Mouse (Mus musculus): Measurements from ENCODE around the gene Fbrsl1. TPM values are rescaled to one million over a fixed set of nuclear protein-coding genes. Genes with fewer than 3 reads are reported as not detected.

Fbrsl1 gene
- polyA plus RNA-seq, 1 experiment, result 13.3 TPM

GRCm38 (mm10) chr5:110378181-110378583 is 70.1 kb downstream of the Fbrsl1 start:
- Histone ChIP-seq H3K4me3 (ENCODE audit: insufficient read depth, low read length) (no peak overlapping the region), H3K4me1 (ENCODE audit: control insufficient read depth, insufficient read depth, low read length) (no peaks in the 10 kb centered on the region), H3K27ac (ENCODE audit: insufficient read depth, low read length) (no peak overlapping the region)
- TF ChIP-seq POLR2A (IDR thresholded peaks at IDR 0.05; ENCODE audit: low read depth, low read length) (no peak), CTCF (IDR thresholded peaks at IDR 0.05; ENCODE audit: borderline replicate concordance, insufficient read depth, low read length) (no peak)

- H3K27ac ChIP-seq (ENCODE audit: insufficient read depth, low read length), result no peak overlapping the region
- TF ChIP-seq CTCF (IDR thresholded peaks at IDR 0.05; ENCODE audit: borderline replicate concordance, insufficient read depth, low read length) (peak; percentile 85; the same call in 1 of the 2 replicates), POLR2A (IDR thresholded peaks at IDR 0.05; ENCODE audit: low read depth, low read length) (no peak)
- no peaks in the 10 kb centered on the region for H3K4me1 ChIP-seq (ENCODE audit: control insufficient read depth, insufficient read depth, low read length)
- H3K4me3 ChIP-seq (ENCODE audit: insufficient read depth, low read length), result no peak overlapping the region
Observed at GRCm38 (mm10) chr5:110376802-110377433, 71.4 kb downstream of the Fbrsl1 start.

GRCm38 (mm10) chr5:110363822-110364545 is 84.3 kb downstream of the Fbrsl1 start:
- no peak overlapping the region for H3K27ac ChIP-seq (ENCODE audit: insufficient read depth, low read length)
- no peak overlapping the region for H3K4me3 ChIP-seq (ENCODE audit: insufficient read depth, low read length)

GRCm38 (mm10) chr5:110363179-110363821 is 85.0 kb downstream of the Fbrsl1 start:
- no peak for TF ChIP-seq CTCF (IDR thresholded peaks at IDR 0.05; ENCODE audit: borderline replicate concordance, insufficient read depth, low read length)
- TF ChIP-seq POLR2A (IDR thresholded peaks at IDR 0.05; ENCODE audit: low read depth, low read length), result no peak
- H3K4me1 ChIP-seq (ENCODE audit: control insufficient read depth, insufficient read depth, low read length), result peaks cover 2% of the 10 kb centered on the region; the same call in 1 of the 2 replicates
- H3K4me3 ChIP-seq (ENCODE audit: insufficient read depth, low read length), result peak overlapping the region; percentile 36
- no peak overlapping the region for H3K27ac ChIP-seq (ENCODE audit: insufficient read depth, low read length)

More at GRCm38 (mm10) chr5:110363822-110364545, 84.3 kb downstream of the Fbrsl1 start:
- TF ChIP-seq CTCF (IDR thresholded peaks at IDR 0.05; ENCODE audit: borderline replicate concordance, insufficient read depth, low read length) (no peak), POLR2A (IDR thresholded peaks at IDR 0.05; ENCODE audit: low read depth, low read length) (no peak)
- peaks cover 2% of the 10 kb centered on the region; the same call in 1 of the 2 replicates for H3K4me1 ChIP-seq (ENCODE audit: control insufficient read depth, insufficient read depth, low read length)

- no peak for TF ChIP-seq POLR2A (IDR thresholded peaks at IDR 0.05; ENCODE audit: low read depth, low read length)
- TF ChIP-seq CTCF (IDR thresholded peaks at IDR 0.05; ENCODE audit: borderline replicate concordance, insufficient read depth, low read length), result no peak; the same call in 1 of the 2 replicates
- Histone ChIP-seq H3K4me3 (ENCODE audit: insufficient read depth, low read length) (peak overlapping the region; percentile 36), H3K4me1 (ENCODE audit: control insufficient read depth, insufficient read depth, low read length) (peaks cover 2% of the 10 kb centered on the region; the same call in 1 of the 2 replicates), H3K27ac (ENCODE audit: insufficient read depth, low read length) (no peak overlapping the region)
Observed at GRCm38 (mm10) chr5:110362813-110363178, 85.5 kb downstream of the Fbrsl1 start.

GRCm38 (mm10) chr5:110361465-110361864 is 86.8 kb downstream of the Fbrsl1 start:
- peaks cover 2% of the 10 kb centered on the region; the same call in 1 of the 2 replicates for H3K4me1 ChIP-seq (ENCODE audit: control insufficient read depth, insufficient read depth, low read length)
- no peak for TF ChIP-seq POLR2A (IDR thresholded peaks at IDR 0.05; ENCODE audit: low read depth, low read length)
- no peak for TF ChIP-seq CTCF (IDR thresholded peaks at IDR 0.05; ENCODE audit: borderline replicate concordance, insufficient read depth, low read length)
- H3K27ac ChIP-seq (ENCODE audit: insufficient read depth, low read length), result no peak overlapping the region
- no peak overlapping the region for H3K4me3 ChIP-seq (ENCODE audit: insufficient read depth, low read length)

GRCm38 (mm10) chr5:110357531-110358179 is 90.6 kb downstream of the Fbrsl1 start:
- Histone ChIP-seq H3K4me3 (ENCODE audit: insufficient read depth, low read length) (no peak overlapping the region), H3K27ac (ENCODE audit: insufficient read depth, low read length) (no peak overlapping the region), H3K4me1 (ENCODE audit: control insufficient read depth, insufficient read depth, low read length) (no peaks in the 10 kb centered on the region)
- TF ChIP-seq POLR2A (IDR thresholded peaks at IDR 0.05; ENCODE audit: low read depth, low read length) (no peak), CTCF (IDR thresholded peaks at IDR 0.05; ENCODE audit: borderline replicate concordance, insufficient read depth, low read length) (peak; percentile 51; the same call in 1 of the 2 replicates)

- Histone ChIP-seq H3K4me1 (ENCODE audit: control insufficient read depth, insufficient read depth, low read length) (no peaks in the 10 kb centered on the region), H3K27ac (ENCODE audit: insufficient read depth, low read length) (no peak overlapping the region), H3K4me3 (ENCODE audit: insufficient read depth, low read length) (no peak overlapping the region)
- TF ChIP-seq CTCF (IDR thresholded peaks at IDR 0.05; ENCODE audit: borderline replicate concordance, insufficient read depth, low read length) (no peak), POLR2A (IDR thresholded peaks at IDR 0.05; ENCODE audit: low read depth, low read length) (no peak)
Observed at GRCm38 (mm10) chr5:110354716-110355115, 93.6 kb downstream of the Fbrsl1 start.

GRCm38 (mm10) chr5:110347006-110347405 is 101.3 kb downstream of the Fbrsl1 start:
- no peak overlapping the region for H3K4me3 ChIP-seq (ENCODE audit: insufficient read depth, low read length)
- TF ChIP-seq POLR2A (IDR thresholded peaks at IDR 0.05; ENCODE audit: low read depth, low read length) (no peak), CTCF (IDR thresholded peaks at IDR 0.05; ENCODE audit: borderline replicate concordance, insufficient read depth, low read length) (no peak)
- no peaks in the 10 kb centered on the region for H3K4me1 ChIP-seq (ENCODE audit: control insufficient read depth, insufficient read depth, low read length)
- no peak overlapping the region for H3K27ac ChIP-seq (ENCODE audit: insufficient read depth, low read length)

Measured in embryonic fibroblast, embryonic 13.5 days (primary cell).